Mouse (Mus musculus) hindbrain, embryonic 13.5 days (tissue): ENCODE measurements around the gene Adamts20. TPM values are rescaled to one million over a fixed set of nuclear protein-coding genes. Genes with fewer than 3 reads are reported as not detected.
"Not testable (repeated sequence)": the region's sequence is repeated elsewhere in the genome, so short reads cannot be mapped to it uniquely, and the experiment has no call there.

ENCODE experiments used
- ATAC-seq: fragments of 200-750 bp; cut with Nextera tagmentation; 2 replicates; pipeline ENCODE4 v1.8.0; 2017; ENCODE audit warnings: moderate TSS enrichment; ENCODE audit not compliant: low FRiP score
- H3K27ac ChIP-seq: fragments of 300-500 bp; sonication (generic); 2 replicates; pipeline ENCODE4 v1.5.1; 2015; ENCODE audit warnings: inconsistent platforms, mild to moderate bottlenecking, moderate library complexity
- H3K27me3 ChIP-seq: fragments of 300-500 bp; sonication (generic); 2 replicates; pipeline ENCODE4 v1.6.1; 2015; ENCODE audit warnings: mild to moderate bottlenecking, inconsistent platforms
- H3K36me3 ChIP-seq: fragments of 300-500 bp; sonication (generic); 2 replicates; pipeline ENCODE4 v1.6.1; 2015; ENCODE audit warnings: mild to moderate bottlenecking, inconsistent platforms
- H3K4me1 ChIP-seq: fragments of 300-500 bp; sonication (generic); replicated peaks from 2 replicates; pipeline ENCODE4 v1.6.1; 2015; ENCODE audit warnings: inconsistent platforms
- H3K4me2 ChIP-seq: fragments of 300-500 bp; sonication (generic); 2 replicates; pipeline ENCODE4 v1.6.1; 2015; ENCODE audit warnings: inconsistent platforms, mild to moderate bottlenecking, moderate library complexity
- H3K4me3 ChIP-seq: fragments of 300-500 bp; sonication (generic); 2 replicates; pipeline ENCODE4 v1.5.1; 2015; ENCODE audit warnings: mild to moderate bottlenecking, inconsistent platforms
- H3K9ac ChIP-seq: fragments of 300-500 bp; sonication (generic); 2 replicates; pipeline ENCODE4 v1.6.1; 2015; ENCODE audit warnings: mild to moderate bottlenecking, inconsistent platforms
- H3K9me3 ChIP-seq: fragments of 300-500 bp; sonication (generic); 2 replicates; pipeline ENCODE4 v1.6.1; 2016; ENCODE audit warnings: inconsistent platforms
- WGBS: fragments of 180-500 bp; shearing (Covaris S2); methylation state at CpG from one replicate; pipeline ENCODE4 v1.1.7; 2015; 5-methylcytosine and 5-hydroxymethylcytosine counted together
- polyA plus RNA-seq: library from polyadenylated mRNA; unstranded; fragments of >200 nt; fragmentation: Nextera tagmentation; extraction: Ambion mirVana; gene quantifications from 2 replicates; pipeline ENCODE4 v1.2.1, GENCODE M21; 2015

Adamts20 gene
- polyA plus RNA-seq, 1 experiment from 2014 or later, result 3.2 TPM

- no peak for ATAC-seq
- H3K4me2 ChIP-seq, result peak overlapping the region; percentile 99
- 3% methylated on average over 15 of the region's 15 CpGs for WGBS
Observed at GRCm38 (mm10) chr15:94403018-94403417, 62.2 kb downstream of the Adamts20 start.

GRCm38 (mm10) chr15:94392737-94393136 is 72.5 kb downstream of the Adamts20 start:
- Histone ChIP-seq H3K27me3 (no peaks in the 10 kb centered on the region), H3K9ac (no peak overlapping the region), H3K4me2 (no peak overlapping the region), H3K9me3 (no peaks in the 10 kb centered on the region), H3K4me3 (no peak overlapping the region), H3K36me3 (no peaks in the 10 kb centered on the region), H3K27ac (no peak overlapping the region), H3K4me1 (no peaks in the 10 kb centered on the region)
- WGBS, result 53% methylated on average over 7 of the region's 7 CpGs
- ATAC-seq, result no peak

More at GRCm38 (mm10) chr15:94403018-94403417, 62.2 kb downstream of the Adamts20 start:
- Histone ChIP-seq H3K36me3 (no peaks in the 10 kb centered on the region), H3K9me3 (no peaks in the 10 kb centered on the region), H3K27ac (no peak overlapping the region), H3K9ac (peak overlapping the region; percentile 82), H3K4me3 (peak overlapping the region; percentile 71), H3K27me3 (peaks cover 34% of the 10 kb centered on the region), H3K4me1 (peaks cover 17% of the 10 kb centered on the region)

- WGBS, result 68% methylated on average over 2 of the region's 2 CpGs
- not testable (repeated sequence) for H3K27me3 ChIP-seq, H3K9me3 ChIP-seq, H3K9ac ChIP-seq, H3K4me1 ChIP-seq, H3K36me3 ChIP-seq, H3K4me2 ChIP-seq, ATAC-seq, H3K4me3 ChIP-seq, H3K27ac ChIP-seq
Observed at GRCm38 (mm10) chr15:94390127-94390526, 75.1 kb downstream of the Adamts20 start.

- Histone ChIP-seq H3K9me3 (no peaks in the 10 kb centered on the region), H3K27me3 (no peaks in the 10 kb centered on the region), H3K36me3 (no peaks in the 10 kb centered on the region), H3K4me1 (no peaks in the 10 kb centered on the region), H3K27ac (no peak overlapping the region), H3K4me3 (no peak overlapping the region), H3K4me2 (no peak overlapping the region), H3K9ac (no peak overlapping the region)
- WGBS, result 97% methylated on average over 7 of the region's 9 CpGs
- no peak for ATAC-seq
Observed at GRCm38 (mm10) chr15:94379425-94379824, 85.8 kb downstream of the Adamts20 start.

- Histone ChIP-seq H3K9me3 (no peaks in the 10 kb centered on the region), H3K4me2 (no peak overlapping the region), H3K36me3 (no peaks in the 10 kb centered on the region), H3K4me3 (no peak overlapping the region), H3K27ac (no peak overlapping the region), H3K9ac (no peak overlapping the region), H3K4me1 (peaks cover 3% of the 10 kb centered on the region; the same call in 1 of the 2 replicates), H3K27me3 (no peaks in the 10 kb centered on the region)
- no peak for ATAC-seq
- 78% methylated on average over 7 of the region's 7 CpGs for WGBS
Observed at GRCm38 (mm10) chr15:94372548-94372947, 92.7 kb downstream of the Adamts20 start.

- Histone ChIP-seq H3K36me3 (peaks cover 3% of the 10 kb centered on the region), H3K9me3 (no peaks in the 10 kb centered on the region), H3K4me1 (no peaks in the 10 kb centered on the region), H3K9ac (no peak overlapping the region), H3K4me2 (no peak overlapping the region), H3K4me3 (no peak overlapping the region), H3K27ac (no peak overlapping the region), H3K27me3 (no peaks in the 10 kb centered on the region)
- WGBS, result 94% methylated on average over 18 of the region's 18 CpGs
- no peak for ATAC-seq
Observed at GRCm38 (mm10) chr15:94349052-94349451, 116.2 kb downstream of the Adamts20 start.

- Histone ChIP-seq H3K4me2 (no peak overlapping the region), H3K27me3 (no peaks in the 10 kb centered on the region), H3K9me3 (no peaks in the 10 kb centered on the region), H3K27ac (no peak overlapping the region), H3K4me1 (no peaks in the 10 kb centered on the region), H3K9ac (no peak overlapping the region), H3K36me3 (peaks cover 8% of the 10 kb centered on the region), H3K4me3 (no peak overlapping the region)
- WGBS, result 92% methylated on average over 5 of the region's 5 CpGs
- no peak for ATAC-seq
Observed at GRCm38 (mm10) chr15:94344317-94344716, 120.9 kb downstream of the Adamts20 start.

- H3K4me2 ChIP-seq, result no peak overlapping the region
- peaks cover 8% of the 10 kb centered on the region for H3K36me3 ChIP-seq
- H3K27ac ChIP-seq, result no peak overlapping the region
- 60% methylated on average over 10 of the region's 10 CpGs for WGBS
- no peaks in the 10 kb centered on the region for H3K27me3 ChIP-seq
- no peaks in the 10 kb centered on the region for H3K9me3 ChIP-seq
- no peaks in the 10 kb centered on the region for H3K4me1 ChIP-seq
- ATAC-seq, result no peak
- no peak overlapping the region for H3K9ac ChIP-seq
- H3K4me3 ChIP-seq, result no peak overlapping the region
Observed at GRCm38 (mm10) chr15:94342365-94342764, 122.9 kb downstream of the Adamts20 start.

- H3K4me3 ChIP-seq, result no peak overlapping the region
- H3K9me3 ChIP-seq, result no peaks in the 10 kb centered on the region
- H3K4me1 ChIP-seq, result no peaks in the 10 kb centered on the region
- H3K4me2 ChIP-seq, result no peak overlapping the region
- no peak overlapping the region for H3K9ac ChIP-seq
- H3K27ac ChIP-seq, result no peak overlapping the region
- H3K36me3 ChIP-seq, result peaks cover 4% of the 10 kb centered on the region
- ATAC-seq, result no peak
- no peaks in the 10 kb centered on the region for H3K27me3 ChIP-seq
- 96% methylated on average over 8 of the region's 8 CpGs for WGBS
Observed at GRCm38 (mm10) chr15:94339011-94339410, 126.2 kb downstream of the Adamts20 start.

- no peak overlapping the region for H3K9ac ChIP-seq
- H3K4me2 ChIP-seq, result no peak overlapping the region
- H3K27me3 ChIP-seq, result no peaks in the 10 kb centered on the region
- no peaks in the 10 kb centered on the region for H3K9me3 ChIP-seq
- H3K4me1 ChIP-seq, result no peaks in the 10 kb centered on the region
- no peaks in the 10 kb centered on the region for H3K36me3 ChIP-seq
- WGBS, result 61% methylated on average over 10 of the region's 10 CpGs
- no peak overlapping the region for H3K4me3 ChIP-seq
- no peak overlapping the region for H3K27ac ChIP-seq
- ATAC-seq, result no peak
Observed at GRCm38 (mm10) chr15:94334586-94334985, 130.6 kb downstream of the Adamts20 start.

- no peaks in the 10 kb centered on the region for H3K36me3 ChIP-seq
- no peak for ATAC-seq
- H3K4me1 ChIP-seq, result peaks cover 17% of the 10 kb centered on the region
- H3K4me2 ChIP-seq, result no peak overlapping the region
- no peaks in the 10 kb centered on the region for H3K9me3 ChIP-seq
- H3K27me3 ChIP-seq, result no peaks in the 10 kb centered on the region
- no peak overlapping the region for H3K27ac ChIP-seq
- WGBS, result 94% methylated on average over 5 of the region's 5 CpGs
- no peak overlapping the region for H3K9ac ChIP-seq
- H3K4me3 ChIP-seq, result no peak overlapping the region
Observed at GRCm38 (mm10) chr15:94326626-94327025, 138.6 kb downstream of the Adamts20 start.

- Histone ChIP-seq H3K4me1 (peaks cover 17% of the 10 kb centered on the region), H3K27ac (no peak overlapping the region), H3K9me3 (no peaks in the 10 kb centered on the region), H3K27me3 (no peaks in the 10 kb centered on the region), H3K4me3 (no peak overlapping the region), H3K4me2 (no peak overlapping the region), H3K36me3 (no peaks in the 10 kb centered on the region), H3K9ac (no peak overlapping the region)
- WGBS, result 40% methylated on average over 13 of the region's 13 CpGs
- peak; percentile 28; the same call in 1 of the 2 replicates for ATAC-seq
Observed at GRCm38 (mm10) chr15:94325509-94326181, 139.6 kb downstream of the Adamts20 start.

GRCm38 (mm10) chr15:94316171-94316570 is 149.0 kb downstream of the Adamts20 start:
- WGBS, result 90% methylated on average over 3 of the region's 3 CpGs

More at GRCm38 (mm10) chr15:94316171-94316570, 149.0 kb downstream of the Adamts20 start:
- no peaks in the 10 kb centered on the region for H3K9me3 ChIP-seq
- H3K9ac ChIP-seq, result no peak overlapping the region
- H3K27ac ChIP-seq, result no peak overlapping the region
- no peak for ATAC-seq
- no peaks in the 10 kb centered on the region for H3K36me3 ChIP-seq
- no peaks in the 10 kb centered on the region for H3K4me1 ChIP-seq
- H3K27me3 ChIP-seq, result no peaks in the 10 kb centered on the region
- no peak overlapping the region for H3K4me3 ChIP-seq
- no peak overlapping the region for H3K4me2 ChIP-seq
